Mouse (Mus musculus) central nervous system, embryonic 14 days (tissue): ENCODE data around the gene Slc9a8. TPM values are rescaled to one million over a fixed set of nuclear protein-coding genes. Genes with fewer than 3 reads are reported as not detected.

ENCODE experiments used
- polyA plus RNA-seq: library from polyadenylated mRNA; depleted of rRNA; stranded (reverse); fragments of >200 nt; gene quantifications from 2 replicates; pipeline ENCODE4 v1.2.3, GENCODE M21; 2012; rRNA removed

Slc9a8 gene
- 40.4 and 41.8 TPM in 2 replicates for polyA plus RNA-seq

DNA sequence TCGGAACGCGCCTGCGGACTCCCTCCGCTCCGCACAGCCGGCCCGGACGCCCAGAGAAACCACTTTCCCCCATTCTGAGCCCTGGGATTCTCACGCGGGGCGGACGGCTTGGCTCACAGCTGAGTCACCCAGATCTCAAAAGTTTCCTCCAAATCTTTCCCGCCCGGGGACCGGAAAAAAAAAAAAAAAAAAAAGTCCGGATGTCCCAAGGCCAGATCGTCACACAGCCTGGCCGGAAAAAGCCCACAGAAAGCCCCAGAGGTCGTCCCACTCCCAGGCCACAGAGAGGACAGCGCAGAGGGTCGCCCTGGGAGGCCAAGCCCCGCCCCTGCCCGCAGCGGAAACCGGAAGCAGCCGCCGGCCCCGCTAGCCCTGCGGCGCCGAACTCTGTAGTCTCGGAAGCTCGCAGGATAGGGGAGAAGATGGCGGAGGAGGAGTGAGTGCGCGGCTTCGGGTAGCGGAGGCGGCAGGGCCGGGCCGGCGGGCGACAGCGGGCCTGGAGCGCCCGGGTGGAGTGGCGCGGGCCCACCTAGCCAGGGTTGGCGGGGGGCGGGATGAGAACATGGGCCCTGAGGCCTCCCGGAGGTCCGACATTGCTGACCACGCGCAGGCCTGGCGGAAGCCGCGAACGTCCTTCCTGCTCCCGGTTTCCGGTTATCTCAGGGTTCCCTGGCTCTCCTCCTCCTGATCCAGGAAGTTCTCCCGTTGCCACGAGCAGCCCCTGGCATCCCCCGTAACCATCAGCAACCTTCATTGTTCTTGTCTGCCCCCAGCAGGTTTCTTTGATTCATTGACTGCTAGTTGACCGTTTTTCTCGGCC, at the start of gene Slc9a8:
Gene Slc9a8 (plus strand): TSS at position 383 of the 820 bp plus-strand sequence.

DNA sequence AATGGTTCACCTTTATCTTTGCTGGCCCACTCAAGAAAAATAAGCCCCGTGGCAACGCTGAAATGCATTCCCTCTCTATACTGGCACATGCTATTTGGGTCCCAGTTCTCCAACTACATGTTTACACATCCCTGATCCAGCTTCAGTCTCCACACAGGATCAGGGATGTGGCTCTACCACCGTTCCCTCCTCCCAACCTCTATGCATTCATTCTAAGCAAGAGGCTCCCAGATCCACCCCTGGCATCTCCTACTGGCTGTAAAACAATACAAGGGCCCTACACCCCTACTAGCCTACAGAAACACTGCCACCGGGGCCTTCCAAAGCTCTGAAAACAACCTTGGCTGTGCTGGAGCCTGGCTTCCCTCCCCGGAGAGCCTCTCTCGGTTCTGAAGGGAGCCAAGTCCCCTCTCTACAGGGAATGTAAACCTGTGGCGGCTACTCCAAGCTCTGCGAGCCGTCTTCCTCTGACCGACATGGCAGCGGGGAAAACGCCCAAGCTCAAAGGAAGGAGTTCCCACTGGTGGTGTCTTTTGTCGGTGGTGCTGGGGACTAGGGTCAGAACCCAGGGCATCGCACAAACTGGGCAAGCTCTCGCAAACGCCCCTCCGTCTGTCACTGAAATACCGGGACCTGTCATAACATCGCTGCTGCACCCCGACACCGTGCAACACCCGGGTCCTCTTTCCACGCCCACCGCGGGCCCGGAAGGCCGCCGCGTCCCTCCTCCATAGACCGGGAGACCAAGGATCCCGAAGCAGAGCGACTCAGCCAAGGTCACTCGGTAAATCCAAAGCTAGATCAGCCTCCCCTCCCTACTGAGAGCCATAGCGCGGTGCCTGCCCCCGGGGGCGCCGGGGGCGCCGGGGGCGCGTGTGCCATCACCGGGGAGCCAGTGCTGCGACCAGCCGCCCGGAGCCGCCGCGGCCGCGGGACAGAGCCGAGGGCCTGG, 70.5 kb downstream of the Slc9a8 start, which contains the start of gene Rnf114:
Gene Rnf114 (plus strand): TSS at position 889 of the 952 bp plus-strand sequence.

DNA sequence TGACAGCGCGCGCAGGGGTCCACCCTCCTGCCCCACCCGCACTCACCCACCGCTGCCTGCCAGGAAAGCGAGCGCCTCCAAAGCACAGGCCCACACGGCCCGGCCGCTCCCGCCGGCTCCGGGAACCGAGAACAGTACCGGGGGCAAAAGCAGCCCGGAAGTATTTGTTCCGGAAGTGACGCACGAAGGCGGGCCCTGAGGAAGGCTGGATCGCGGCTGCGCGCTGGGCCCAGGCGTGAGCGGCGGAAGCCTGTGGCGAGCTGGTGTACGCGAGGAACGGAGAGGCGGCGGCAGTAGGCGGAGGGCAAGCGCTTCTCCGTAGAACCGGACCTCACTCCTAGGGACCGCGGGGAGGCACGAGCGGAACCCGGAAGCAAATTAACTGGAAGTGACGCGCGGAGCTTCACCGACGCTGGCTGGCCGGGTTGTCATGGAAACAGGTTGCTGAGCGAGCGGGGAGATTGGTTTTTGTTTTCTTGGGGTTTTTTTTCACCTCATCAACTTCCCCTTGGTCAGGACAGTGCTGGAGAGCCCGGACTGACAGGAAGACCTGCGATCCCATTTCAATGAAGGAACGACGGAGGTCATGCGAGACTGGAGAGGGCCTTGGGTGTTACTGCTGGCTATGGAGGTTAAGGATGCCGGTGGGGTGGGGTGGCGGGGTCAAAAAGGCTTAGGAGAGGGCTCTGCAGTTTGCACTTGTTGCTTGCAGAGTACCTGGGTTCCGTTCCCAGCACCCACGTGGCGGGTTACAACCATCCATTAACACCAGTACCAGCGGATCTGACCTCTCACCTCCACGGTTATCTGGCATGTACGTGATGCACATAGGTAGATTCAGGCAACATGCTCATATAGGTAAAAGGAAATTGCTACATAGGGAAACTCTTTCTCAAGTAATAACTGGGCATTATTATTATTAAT, 71.5 kb downstream of the Slc9a8 start, which contains the start of gene Spata2:
Gene Spata2 (minus strand): TSS at position 175 of the 924 bp plus-strand sequence.

Other genes with a start within 250 kb of the Slc9a8 start
- 4.5 and 5.4 TPM in 2 replicates for gene Kcnb1, start 231.6 kb upstream of the Slc9a8 start, polyA plus RNA-seq
- 4.0 and 9.0 TPM in 2 replicates for gene Ptgis, start 181.1 kb upstream of the Slc9a8 start, polyA plus RNA-seq
- 28.0 and 31.8 TPM in 2 replicates for gene B4galt5, start 72.5 kb upstream of the Slc9a8 start, polyA plus RNA-seq
- 120 and 139 TPM in 2 replicates for gene Rnf114, start 70.9 kb downstream of the Slc9a8 start, polyA plus RNA-seq
- gene Spata2, start 71.2 kb downstream of the Slc9a8 start, polyA plus RNA-seq = 32.2 and 36.4 TPM in 2 replicates
- gene Snai1, start 116.5 kb downstream of the Slc9a8 start, polyA plus RNA-seq = 10.1 and 29.1 TPM in 2 replicates
- gene Ube2v1, start 210.4 kb downstream of the Slc9a8 start, polyA plus RNA-seq = 134 and 153 TPM in 2 replicates
- gene Gm20431, start 239.8 kb downstream of the Slc9a8 start, polyA plus RNA-seq = 5.6 and 6.7 TPM in 2 replicates